Mouse (Mus musculus): ENCODE data around the gene Gbf1. TPM values are rescaled to one million over a fixed set of nuclear protein-coding genes. Genes with fewer than 3 reads are reported as not detected.

Gbf1 gene
- polyA plus RNA-seq, 1 experiment, result 40.8 TPM

DNA sequence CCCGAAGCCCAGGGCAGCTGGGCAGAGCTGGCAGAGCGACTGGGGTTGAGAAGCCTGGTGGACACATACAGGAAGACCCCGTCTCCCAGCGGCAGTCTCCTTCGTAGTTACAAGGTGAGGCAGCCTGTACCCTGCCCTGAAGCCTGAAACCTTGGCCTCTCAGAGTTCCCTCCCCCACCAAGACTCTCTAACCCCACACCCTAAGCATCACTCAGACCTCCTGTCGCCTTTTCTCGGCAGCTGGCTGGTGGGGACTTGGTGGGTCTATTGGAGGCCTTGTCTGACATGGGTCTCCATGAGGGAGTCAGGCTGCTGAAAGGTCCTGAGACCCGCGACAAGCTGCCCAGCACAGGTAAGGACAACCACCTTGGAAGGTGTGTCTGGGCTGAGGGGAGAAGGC lies 159.0 kb downstream of the Gbf1 start:
- no peaks in the 10 kb centered on the region for H3K27me3 ChIP-seq (ENCODE audit: control insufficient read depth, insufficient read depth, insufficient read length)

DNA sequence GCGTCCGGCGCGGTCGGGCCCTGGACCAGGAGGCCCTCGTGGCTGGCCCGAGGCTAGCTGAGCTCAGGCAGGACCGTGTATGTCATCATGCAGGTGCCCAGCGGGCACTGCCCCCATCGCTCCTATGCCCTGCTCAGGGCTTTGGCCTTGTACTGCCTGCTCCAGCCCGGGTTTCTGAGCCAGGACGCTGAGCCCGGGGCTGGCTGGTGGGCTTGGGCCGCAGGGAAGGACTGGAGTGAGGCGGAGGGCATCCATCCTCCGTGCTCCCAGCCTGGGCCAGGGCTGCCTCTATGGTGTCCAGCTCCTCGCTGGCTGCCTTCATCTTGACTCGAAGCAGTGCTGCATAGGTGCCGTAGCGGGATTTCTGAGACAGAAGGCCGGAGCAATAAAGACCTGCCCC lies 160.3 kb downstream of the Gbf1 start:
- H3K36me3 ChIP-seq (ENCODE audit: control insufficient read depth, insufficient read depth), result peaks cover 33% of the 10 kb centered on the region
- H3K79me2 ChIP-seq (ENCODE audit: control insufficient read depth, insufficient read depth), result no peaks in the 10 kb centered on the region
- H3K79me3 ChIP-seq (ENCODE audit: low read depth), result no peaks in the 10 kb centered on the region
- TF ChIP-seq CEBPB (IDR thresholded peaks at IDR 0.05; ENCODE audit: low read depth) (no peak), MYOG (IDR thresholded peaks at IDR 0.05; ENCODE audit: control insufficient read depth, extremely low read depth, insufficient read length) (no peak), USF1 (IDR thresholded peaks at IDR 0.05; ENCODE audit: low read depth) (no peak), MAX (IDR thresholded peaks at IDR 0.05) (no peak), FOSL1 (IDR thresholded peaks at IDR 0.05; ENCODE audit: insufficient read depth, low read length, poor library complexity, severe bottlenecking) (no peak), MYOD1 (IDR thresholded peaks at IDR 0.05; ENCODE audit: control insufficient read depth, insufficient read length, low read depth) (no peak), CTCF (IDR thresholded peaks at IDR 0.05; ENCODE audit: control insufficient read depth, insufficient read depth, insufficient read length) (no peak)
- no peak overlapping the region for H3ac ChIP-seq (ENCODE audit: control insufficient read depth, insufficient read length, low read depth)
- peaks cover 12% of the 10 kb centered on the region for H3K27me3 ChIP-seq (ENCODE audit: control insufficient read depth, insufficient read depth, insufficient read length)
- H3K4me3 ChIP-seq (ENCODE audit: insufficient read depth, poor library complexity, severe bottlenecking), result no peak overlapping the region

More for the DNA sequence above, 159.0 kb downstream of the Gbf1 start:
- H3K79me2 ChIP-seq (ENCODE audit: control insufficient read depth, insufficient read depth), result peaks cover 12% of the 10 kb centered on the region
- no peak overlapping the region for H3ac ChIP-seq (ENCODE audit: control insufficient read depth, insufficient read length, low read depth)
- no peaks in the 10 kb centered on the region for H3K79me3 ChIP-seq (ENCODE audit: low read depth)
- TF ChIP-seq MAX (IDR thresholded peaks at IDR 0.05), result no peak
- no peak for TF ChIP-seq USF1 (IDR thresholded peaks at IDR 0.05; ENCODE audit: low read depth)
- H3K4me3 ChIP-seq (ENCODE audit: insufficient read depth, poor library complexity, severe bottlenecking), result no peak overlapping the region
- H3K36me3 ChIP-seq (ENCODE audit: control insufficient read depth, insufficient read depth), result peaks cover 41% of the 10 kb centered on the region

DNA sequence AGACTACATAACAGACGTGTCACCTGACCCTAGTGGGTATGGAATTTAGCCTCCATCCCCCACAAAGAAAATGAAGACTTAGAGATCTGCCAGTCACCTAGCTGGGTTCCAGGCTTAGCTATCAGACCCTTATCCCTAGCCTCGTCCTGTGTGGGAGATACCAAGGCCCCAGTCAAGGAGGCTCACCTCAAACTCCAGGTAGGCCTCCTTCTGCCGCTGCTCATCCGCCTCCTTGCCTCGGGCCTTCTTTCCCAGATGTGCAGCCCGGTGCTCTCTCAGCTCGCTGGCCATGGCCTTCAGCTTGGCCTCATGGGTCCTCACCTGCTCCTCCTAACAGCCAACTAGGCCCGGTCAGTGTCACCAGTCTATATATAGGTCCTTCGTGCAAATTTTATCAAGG lies 160.8 kb downstream of the Gbf1 start:
- no peaks in the 10 kb centered on the region for H3K79me2 ChIP-seq (ENCODE audit: control insufficient read depth, insufficient read depth)
- no peaks in the 10 kb centered on the region for H3K79me3 ChIP-seq (ENCODE audit: low read depth)
- no peak overlapping the region for H3K4me3 ChIP-seq (ENCODE audit: insufficient read depth, poor library complexity, severe bottlenecking)
- H3K36me3 ChIP-seq (ENCODE audit: control insufficient read depth, insufficient read depth), result peaks cover 28% of the 10 kb centered on the region
- H3ac ChIP-seq (ENCODE audit: control insufficient read depth, insufficient read length, low read depth), result no peak overlapping the region
- H3K27me3 ChIP-seq (ENCODE audit: control insufficient read depth, insufficient read depth, insufficient read length), result peaks cover 18% of the 10 kb centered on the region
- TF ChIP-seq CTCF (IDR thresholded peaks at IDR 0.05; ENCODE audit: control insufficient read depth, insufficient read depth, insufficient read length) (no peak), MAX (IDR thresholded peaks at IDR 0.05) (no peak), CEBPB (IDR thresholded peaks at IDR 0.05; ENCODE audit: low read depth) (no peak), FOSL1 (IDR thresholded peaks at IDR 0.05; ENCODE audit: insufficient read depth, low read length, poor library complexity, severe bottlenecking) (no peak), MYOG (IDR thresholded peaks at IDR 0.05; ENCODE audit: control insufficient read depth, extremely low read depth, insufficient read length) (no peak), MYOD1 (IDR thresholded peaks at IDR 0.05; ENCODE audit: control insufficient read depth, insufficient read length, low read depth) (no peak), USF1 (IDR thresholded peaks at IDR 0.05; ENCODE audit: low read depth) (no peak)

GRCm38 (mm10) chr19:46313591-46313990 lies 161.3 kb downstream of the Gbf1 start:
- no peak overlapping the region for H3ac ChIP-seq (ENCODE audit: control insufficient read depth, insufficient read length, low read depth)
- no peak overlapping the region for H3K4me3 ChIP-seq (ENCODE audit: insufficient read depth, poor library complexity, severe bottlenecking)
- H3K79me2 ChIP-seq (ENCODE audit: control insufficient read depth, insufficient read depth), result no peaks in the 10 kb centered on the region
- H3K36me3 ChIP-seq (ENCODE audit: control insufficient read depth, insufficient read depth), result peaks cover 23% of the 10 kb centered on the region
- no peaks in the 10 kb centered on the region for H3K79me3 ChIP-seq (ENCODE audit: low read depth)
- peaks cover 22% of the 10 kb centered on the region for H3K27me3 ChIP-seq (ENCODE audit: control insufficient read depth, insufficient read depth, insufficient read length)
- TF ChIP-seq USF1 (IDR thresholded peaks at IDR 0.05; ENCODE audit: low read depth) (no peak), MAX (IDR thresholded peaks at IDR 0.05) (no peak), FOSL1 (IDR thresholded peaks at IDR 0.05; ENCODE audit: insufficient read depth, low read length, poor library complexity, severe bottlenecking) (no peak), CTCF (IDR thresholded peaks at IDR 0.05; ENCODE audit: control insufficient read depth, insufficient read depth, insufficient read length) (no peak), CEBPB (IDR thresholded peaks at IDR 0.05; ENCODE audit: low read depth) (no peak), MYOG (IDR thresholded peaks at IDR 0.05; ENCODE audit: control insufficient read depth, extremely low read depth, insufficient read length) (no peak), MYOD1 (IDR thresholded peaks at IDR 0.05; ENCODE audit: control insufficient read depth, insufficient read length, low read depth) (no peak)

- TF ChIP-seq MYOD1 (IDR thresholded peaks at IDR 0.05; ENCODE audit: control insufficient read depth, insufficient read length, low read depth), result no peak
- no peak for TF ChIP-seq FOSL1 (IDR thresholded peaks at IDR 0.05; ENCODE audit: insufficient read depth, low read length, poor library complexity, severe bottlenecking)
- TF ChIP-seq MYOG (IDR thresholded peaks at IDR 0.05; ENCODE audit: control insufficient read depth, extremely low read depth, insufficient read length), result no peak
- TF ChIP-seq USF1 (IDR thresholded peaks at IDR 0.05; ENCODE audit: low read depth), result no peak
- no peak for TF ChIP-seq CTCF (IDR thresholded peaks at IDR 0.05; ENCODE audit: control insufficient read depth, insufficient read depth, insufficient read length)
- TF ChIP-seq CEBPB (IDR thresholded peaks at IDR 0.05; ENCODE audit: low read depth), result no peak
- no peak for TF ChIP-seq MAX (IDR thresholded peaks at IDR 0.05)
- no peak overlapping the region for H3K4me3 ChIP-seq (ENCODE audit: insufficient read depth, poor library complexity, severe bottlenecking)
- no peak overlapping the region for H3ac ChIP-seq (ENCODE audit: control insufficient read depth, insufficient read length, low read depth)
- H3K79me3 ChIP-seq (ENCODE audit: low read depth), result no peaks in the 10 kb centered on the region
- H3K36me3 ChIP-seq (ENCODE audit: control insufficient read depth, insufficient read depth), result peaks cover 20% of the 10 kb centered on the region
- H3K79me2 ChIP-seq (ENCODE audit: control insufficient read depth, insufficient read depth), result no peaks in the 10 kb centered on the region
- peaks cover 22% of the 10 kb centered on the region for H3K27me3 ChIP-seq (ENCODE audit: control insufficient read depth, insufficient read depth, insufficient read length)
Measured at GRCm38 (mm10) chr19:46314151-46314601, 161.9 kb downstream of the Gbf1 start.
